Mouse (Mus musculus): ENCODE data around the gene Dner. TPM values are rescaled to one million over a fixed set of nuclear protein-coding genes. Genes with fewer than 3 reads are reported as not detected.

Gene Dner
- total RNA-seq, 2 experiments from 2014 or later: 149 to 162 TPM

- peak in 1 of 2 experiments; percentile 48 for DNase-seq (ENCODE audit: low spot score in 2 of 2)
- intact Hi-C loops (cut with DNase I): no loop called here
Observed at GRCm38 (mm10) chr1:84474274-84474673, 221.7 kb downstream of the Dner start.

GRCm38 (mm10) chr1:84472260-84472659 is 223.8 kb downstream of the Dner start:
- intact Hi-C loops (cut with DNase I): no loop called here
- no peak for DNase-seq (ENCODE audit: low spot score in 2 of 2)

GRCm38 (mm10) chr1:84470342-84470741 is 225.7 kb downstream of the Dner start:
- intact Hi-C loops (cut with DNase I): no loop called here
- no peak for DNase-seq (ENCODE audit: low spot score in 2 of 2)

GRCm38 (mm10) chr1:84467664-84468063 is 228.4 kb downstream of the Dner start:
- DNase-seq (ENCODE audit: low spot score in 2 of 2): no peak
- intact Hi-C loops (cut with DNase I): no loop called here

- intact Hi-C loops (cut with DNase I): no loop called here
- DNase-seq (ENCODE audit: low spot score in 2 of 2): peak in 1 of 2 experiments; percentile 68
Observed at GRCm38 (mm10) chr1:84464761-84465160, 231.3 kb downstream of the Dner start.

- DNase-seq (ENCODE audit: low spot score in 2 of 2): peak in 1 of 2 experiments; percentile 61
- intact Hi-C loops (cut with DNase I): no loop called here
Observed at GRCm38 (mm10) chr1:84463976-84464662, 231.9 kb downstream of the Dner start.

GRCm38 (mm10) chr1:84449566-84450278 is 246.3 kb downstream of the Dner start:
- DNase-seq (ENCODE audit: low spot score in 2 of 2): no peak
- intact Hi-C loops (cut with DNase I): no loop called here

GRCm38 (mm10) chr1:84443640-84444039 is 252.4 kb downstream of the Dner start:
- peak in 1 of 2 experiments; percentile 88 for DNase-seq (ENCODE audit: low spot score in 2 of 2)
- intact Hi-C loops (cut with DNase I): no loop called here

- no peak for DNase-seq (ENCODE audit: low spot score in 2 of 2)
- intact Hi-C loops (cut with DNase I): no loop called here
Observed at GRCm38 (mm10) chr1:84443050-84443449, 253.0 kb downstream of the Dner start.

- no peak for DNase-seq (ENCODE audit: low spot score in 2 of 2)
- intact Hi-C loops (cut with DNase I): no loop called here
Observed at GRCm38 (mm10) chr1:84441419-84441818, 254.6 kb downstream of the Dner start.

- intact Hi-C loops (cut with DNase I): no loop called here
- no peak for DNase-seq (ENCODE audit: low spot score in 2 of 2)
Observed at GRCm38 (mm10) chr1:84437565-84437964, 258.5 kb downstream of the Dner start.

- no peak for DNase-seq (ENCODE audit: low spot score in 2 of 2)
- intact Hi-C loops (cut with DNase I): no loop called here
Observed at GRCm38 (mm10) chr1:84436281-84436680, 259.7 kb downstream of the Dner start.

GRCm38 (mm10) chr1:84433291-84433980 is 262.6 kb downstream of the Dner start:
- no peak for DNase-seq (ENCODE audit: low spot score in 2 of 2)
- intact Hi-C loops (cut with DNase I): loop anchor here (5.0 kb wide), 2 partner anchors 149 to 264 kb away; partner anchors contain the start of gene Dner

GRCm38 (mm10) chr1:84432311-84432710 is 263.7 kb downstream of the Dner start:
- no peak for DNase-seq (ENCODE audit: low spot score in 2 of 2)
- intact Hi-C loops (cut with DNase I): loop anchor here (5.0 kb wide), 2 partner anchors 150 to 265 kb away; partner anchors contain the start of gene Dner

GRCm38 (mm10) chr1:84428331-84428730 is 267.7 kb downstream of the Dner start:
- intact Hi-C loops (cut with DNase I): loop anchor here (5.0 kb wide), 1 partner anchor 61 kb away; no protein-coding TSS in a partner anchor
- DNase-seq (ENCODE audit: low spot score in 2 of 2): no peak

- intact Hi-C loops (cut with DNase I): loop anchor here (5.0 kb wide), 1 partner anchor 60 kb away; no protein-coding TSS in a partner anchor
- peak; percentile 69 to 94 for DNase-seq (ENCODE audit: low spot score in 2 of 2)
Observed at GRCm38 (mm10) chr1:84427757-84428156, 268.3 kb downstream of the Dner start.

GRCm38 (mm10) chr1:84426679-84427078 is 269.3 kb downstream of the Dner start:
- DNase-seq (ENCODE audit: low spot score in 2 of 2): no peak
- intact Hi-C loops (cut with DNase I): loop anchor here (5.0 kb wide), 1 partner anchor 59 kb away; no protein-coding TSS in a partner anchor

GRCm38 (mm10) chr1:84422881-84423280 is 273.1 kb downstream of the Dner start:
- DNase-seq (ENCODE audit: low spot score in 2 of 2): no peak
- intact Hi-C loops (cut with DNase I): no loop called here

- DNase-seq (ENCODE audit: low spot score in 2 of 2): no peak
- intact Hi-C loops (cut with DNase I): no loop called here
Observed at GRCm38 (mm10) chr1:84421845-84422244, 274.2 kb downstream of the Dner start.

GRCm38 (mm10) chr1:84419416-84419815 is 276.6 kb downstream of the Dner start:
- intact Hi-C loops (cut with DNase I): loop anchor here (10.0 kb wide), 1 partner anchor 675 kb away; no protein-coding TSS in a partner anchor
- DNase-seq (ENCODE audit: low spot score in 2 of 2): no peak

Measured in left cerebral cortex, postnatal 25 days (tissue).